Mouse (Mus musculus) forebrain, embryonic 13.5 days (tissue): Measurements from ENCODE around the gene Omt2a. TPM values are rescaled to one million over a fixed set of nuclear protein-coding genes. Genes with fewer than 3 reads are reported as not detected.
"Not testable (repeated sequence)": the region's sequence is repeated elsewhere in the genome, so short reads cannot be mapped to it uniquely, and the experiment has no call there.

Source experiments
- ATAC-seq: fragments of 200-750 bp; cut with Nextera tagmentation; 2 replicates; pipeline ENCODE4 v1.8.0; 2017
- H3K27ac ChIP-seq: fragments of 300-500 bp; sonication (generic); 2 replicates; pipeline ENCODE4 v1.5.1; 2015; ENCODE audit warnings: inconsistent platforms, mild to moderate bottlenecking, moderate library complexity
- H3K27me3 ChIP-seq: fragments of 300-500 bp; sonication (generic); 2 replicates; pipeline ENCODE4 v1.6.1; 2015; ENCODE audit warnings: mild to moderate bottlenecking, inconsistent platforms
- H3K36me3 ChIP-seq: fragments of 300-500 bp; sonication (generic); 2 replicates; pipeline ENCODE4 v1.6.1; 2015; ENCODE audit warnings: mild to moderate bottlenecking, inconsistent platforms; ENCODE audit not compliant: poor library complexity, severe bottlenecking
- H3K4me1 ChIP-seq: fragments of 300-500 bp; sonication (generic); 2 replicates; pipeline ENCODE4 v1.6.1; 2015; ENCODE audit warnings: inconsistent platforms
- H3K4me2 ChIP-seq: fragments of 300-500 bp; sonication (generic); 2 replicates; pipeline ENCODE4 v1.6.1; 2015; ENCODE audit warnings: inconsistent platforms, mild to moderate bottlenecking, moderate library complexity
- H3K4me3 ChIP-seq: fragments of 300-500 bp; sonication (generic); 2 replicates; pipeline ENCODE4 v1.5.1; 2015; ENCODE audit warnings: mild to moderate bottlenecking, inconsistent platforms
- H3K9ac ChIP-seq: fragments of 300-500 bp; sonication (generic); 2 replicates; pipeline ENCODE4 v1.6.1; 2015; ENCODE audit warnings: mild to moderate bottlenecking, inconsistent platforms
- H3K9me3 ChIP-seq: fragments of 300-500 bp; sonication (generic); replicated peaks from 2 replicates; pipeline ENCODE4 v1.6.1; 2016; ENCODE audit warnings: inconsistent platforms
- WGBS: fragments of 180-500 bp; shearing (Covaris S2); methylation state at CpG from one replicate; pipeline ENCODE4 v1.1.7; 2015; 5-methylcytosine and 5-hydroxymethylcytosine counted together
- polyA plus RNA-seq: library from polyadenylated mRNA; unstranded; fragments of >200 nt; fragmentation: Nextera tagmentation; extraction: Ambion mirVana; gene quantifications from 2 replicates; pipeline ENCODE4 v1.2.1, GENCODE M21; 2015

The Omt2a gene
- polyA plus RNA-seq, 1 experiment from 2014 or later: not detected

GRCm38 (mm10) chr9:78293683-78294082 is 20.9 kb downstream of the Omt2a start:
- H3K4me1 ChIP-seq, H3K27ac ChIP-seq, H3K9ac ChIP-seq, H3K9me3 ChIP-seq, H3K27me3 ChIP-seq, ATAC-seq, H3K4me3 ChIP-seq, H3K36me3 ChIP-seq, H3K4me2 ChIP-seq: not testable (repeated sequence)
- 63% methylated on average over 1 of the region's 1 CpGs for WGBS

- H3K36me3 ChIP-seq, H3K4me3 ChIP-seq, ATAC-seq: not testable (repeated sequence)
Measured at GRCm38 (mm10) chr9:78292462-78292861, 22.1 kb downstream of the Omt2a start.

GRCm38 (mm10) chr9:78289723-78290122 is 24.9 kb downstream of the Omt2a start, which contains the start of gene Gm10639:
Gene Gm10639, plus strand, starts transcription at chr9:78289923.
- not testable (repeated sequence) for H3K27me3 ChIP-seq, H3K4me2 ChIP-seq, H3K9me3 ChIP-seq, H3K9ac ChIP-seq, ATAC-seq, H3K4me1 ChIP-seq, H3K27ac ChIP-seq, H3K4me3 ChIP-seq, H3K36me3 ChIP-seq
- WGBS: 88% methylated on average over 3 of the region's 3 CpGs

More at GRCm38 (mm10) chr9:78292462-78292861, 22.1 kb downstream of the Omt2a start:
- H3K27ac ChIP-seq, H3K9ac ChIP-seq, H3K4me1 ChIP-seq, H3K27me3 ChIP-seq, H3K4me2 ChIP-seq, H3K9me3 ChIP-seq: not testable (repeated sequence)
- 92% methylated on average over 8 of the region's 8 CpGs for WGBS

GRCm38 (mm10) chr9:78289063-78289462 is 25.5 kb downstream of the Omt2a start:
- not testable (repeated sequence) for H3K4me3 ChIP-seq, H3K9ac ChIP-seq, H3K9me3 ChIP-seq, H3K4me1 ChIP-seq, ATAC-seq, H3K27me3 ChIP-seq, H3K36me3 ChIP-seq, H3K4me2 ChIP-seq, H3K27ac ChIP-seq
- 67% methylated on average over 1 of the region's 1 CpGs for WGBS

- H3K4me1 ChIP-seq, H3K27me3 ChIP-seq, H3K27ac ChIP-seq, H3K4me2 ChIP-seq, H3K9ac ChIP-seq, H3K4me3 ChIP-seq, H3K9me3 ChIP-seq, H3K36me3 ChIP-seq, ATAC-seq: not testable (repeated sequence)
- 77% methylated on average over 4 of the region's 4 CpGs for WGBS
Measured at GRCm38 (mm10) chr9:78282002-78282711, 32.4 kb downstream of the Omt2a start.

GRCm38 (mm10) chr9:78270945-78271344 is 43.7 kb downstream of the Omt2a start:
- H3K27me3 ChIP-seq, H3K4me3 ChIP-seq, H3K4me1 ChIP-seq, H3K4me2 ChIP-seq, H3K27ac ChIP-seq, H3K9ac ChIP-seq, H3K36me3 ChIP-seq, H3K9me3 ChIP-seq, ATAC-seq: not testable (repeated sequence)
- 81% methylated on average over 3 of the region's 3 CpGs for WGBS

Other genes with a start within 250 kb of the Omt2a start
- gene Fbxo9, start 205.7 kb downstream of the Omt2a start, polyA plus RNA-seq: 32.4 and 36.3 TPM in 2 replicates
- 34.3 and 34.6 TPM in 2 replicates for gene Ick, start 205.6 kb downstream of the Omt2a start, polyA plus RNA-seq
- 19.9 and 28.5 TPM in 2 replicates for gene Gsta4, start 132.0 kb downstream of the Omt2a start, polyA plus RNA-seq
- gene Gsta1, start 84.1 kb downstream of the Omt2a start, polyA plus RNA-seq: not detected in 2 replicates
- not detected in 2 replicates for gene Gm3776, start 57.7 kb downstream of the Omt2a start, polyA plus RNA-seq
- not detected in 2 replicates for gene Gm10639, start 24.9 kb downstream of the Omt2a start, polyA plus RNA-seq
- gene Omt2b, start 12.8 kb upstream of the Omt2a start, polyA plus RNA-seq: not detected in 2 replicates
- gene Gsta2, start 41.0 kb upstream of the Omt2a start, polyA plus RNA-seq: not detected in 2 replicates
- gene Dppa5a, start 53.4 kb upstream of the Omt2a start, polyA plus RNA-seq: 1.1 and 1.2 TPM in 2 replicates
- gene Ooep, start 63.9 kb upstream of the Omt2a start, polyA plus RNA-seq: 6.1 and 6.3 TPM in 2 replicates
- 0.15 and 0.19 TPM in 2 replicates for gene Ddx43, start 81.0 kb upstream of the Omt2a start, polyA plus RNA-seq
- 0.47 and 0.62 TPM in 2 replicates for gene Cgas, start 128.4 kb upstream of the Omt2a start, polyA plus RNA-seq
- 24.9 and 26.1 TPM in 2 replicates for gene Mto1, start 133.4 kb upstream of the Omt2a start, polyA plus RNA-seq
- gene Gm17324, start 134.0 kb upstream of the Omt2a start, polyA plus RNA-seq: 0.65 and 0.97 TPM in 2 replicates
- 4,108 and 4,123 TPM in 2 replicates for gene Eef1a1, start 174.4 kb upstream of the Omt2a start, polyA plus RNA-seq